Mouse (Mus musculus) heart, postnatal 25 days (tissue): Measurements from ENCODE around the gene Ndufb10. TPM values are rescaled to one million over a fixed set of nuclear protein-coding genes. Genes with fewer than 3 reads are reported as not detected.
A peak's percentile ranks its signal among the peaks of the same experiment; 100 is the strongest.
"Not testable (repeated sequence)": the region's sequence is repeated elsewhere in the genome, so short reads cannot be mapped to it uniquely, and the experiment has no call there.

Source experiments
- DNase-seq: peaks from one replicate; pipeline ENCODE4 v3.0.0; 2022; ENCODE audit warnings: low spot score
- intact Hi-C: fragments of 180-260 bp; cut with DNase I; formaldehyde crosslinking; loops from one replicate; pipeline ENCODE4 v1.15.1; 2025
- total RNA-seq, 2 experiments: library from RNA; stranded (reverse); gene quantifications; 2 replicates each; pipeline ENCODE4 v1.2.3; 2021

Gene Ndufb10
- total RNA-seq, 2 experiments from 2014 or later, result 1,080 to 1,118 TPM

- DNase-seq, result peak; percentile 98
- intact Hi-C loops, result loop anchor here (5.0 to 10.0 kb wide), 2 partner anchors 151 to 538 kb away; partner anchors contain the start of genes Nubp2, Spsb3 and Ube2i
Measured at GRCm38 (mm10) chr17:24736330-24737051, 12.2 kb upstream of the Ndufb10 start, which contains the start of gene Msrb1. TSS of gene Msrb1 (plus strand) at chr17:24736642.

DNA sequence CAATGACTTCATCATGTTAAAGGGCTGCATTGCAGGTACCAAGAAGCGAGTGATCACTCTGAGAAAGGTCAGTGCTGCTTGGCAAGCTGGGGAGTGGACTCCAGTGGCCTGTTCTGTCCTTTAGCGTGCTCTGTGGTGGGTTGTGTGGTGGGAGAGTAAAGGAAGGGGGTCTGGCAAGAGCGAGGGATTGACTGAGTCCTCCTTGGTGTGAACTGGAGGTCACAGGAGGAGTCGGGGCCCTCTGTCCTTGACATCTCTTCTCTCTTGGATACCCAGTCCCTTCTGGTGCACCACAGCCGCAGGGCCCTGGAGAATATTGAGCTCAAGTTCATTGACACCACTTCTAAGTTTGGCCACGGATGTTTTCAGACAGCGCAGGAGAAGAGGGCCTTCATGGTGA is 11.2 kb upstream of the Ndufb10 start:
- intact Hi-C loops, result loop anchor here (5.0 to 10.0 kb wide), 2 partner anchors 152 to 539 kb away; partner anchors contain the start of genes Nubp2, Spsb3 and Ube2i
- DNase-seq, result no peak

GRCm38 (mm10) chr17:24734513-24734912 is 10.2 kb upstream of the Ndufb10 start:
- intact Hi-C loops, result loop anchor here (10.0 kb wide), 1 partner anchor 540 kb away; the partner anchor contains the start of gene Ube2i

GRCm38 (mm10) chr17:24733434-24734050 is 9.3 kb upstream of the Ndufb10 start:
- intact Hi-C loops, result loop anchor here (10.0 kb wide), 1 partner anchor 541 kb away; the partner anchor contains the start of gene Ube2i
- no peak for DNase-seq

More at GRCm38 (mm10) chr17:24734513-24734912, 10.2 kb upstream of the Ndufb10 start:
- no peak for DNase-seq

DNA sequence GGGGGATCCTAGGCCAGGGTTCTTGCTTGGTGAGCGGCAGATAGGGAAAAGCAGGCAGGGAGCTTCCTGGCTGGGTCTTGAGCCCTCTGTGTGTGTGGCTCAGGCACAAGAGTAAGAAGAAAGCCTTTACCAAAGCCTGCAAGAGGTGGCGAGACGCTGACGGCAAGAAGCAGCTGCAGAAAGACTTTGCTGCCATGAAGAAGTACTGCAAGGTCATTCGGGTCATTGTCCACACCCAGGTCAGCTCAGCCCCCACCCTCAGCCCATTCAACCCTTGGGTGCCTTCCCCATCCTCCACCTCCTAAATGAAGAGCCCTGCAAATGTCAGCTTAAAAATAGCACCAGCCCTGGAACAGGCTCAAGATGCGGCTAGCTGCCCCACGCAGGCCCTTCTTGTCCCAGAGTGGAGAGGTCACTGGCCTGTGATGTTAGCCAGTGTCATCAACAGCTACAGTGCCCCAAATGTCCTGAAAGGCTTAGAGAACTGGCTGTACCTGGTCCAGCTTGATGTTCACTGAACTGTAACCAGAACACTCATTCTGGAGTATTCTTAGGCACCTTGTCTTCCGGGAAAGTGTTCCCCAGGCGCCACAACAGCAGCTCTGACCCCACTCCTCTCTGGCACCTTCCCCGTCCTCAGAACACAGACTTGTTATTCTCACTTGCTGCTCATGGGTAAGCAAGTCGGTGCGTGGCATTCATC is 8.1 kb upstream of the Ndufb10 start:
- no peak for DNase-seq
- intact Hi-C loops, result loop anchor here (10.0 kb wide), 1 partner anchor 542 kb away; the partner anchor contains the start of gene Ube2i

GRCm38 (mm10) chr17:24730787-24731186 is 6.5 kb upstream of the Ndufb10 start:
- intact Hi-C loops, result loop anchor here (10.0 kb wide), 1 partner anchor 544 kb away; the partner anchor contains the start of gene Ube2i
- no peak for DNase-seq

DNA sequence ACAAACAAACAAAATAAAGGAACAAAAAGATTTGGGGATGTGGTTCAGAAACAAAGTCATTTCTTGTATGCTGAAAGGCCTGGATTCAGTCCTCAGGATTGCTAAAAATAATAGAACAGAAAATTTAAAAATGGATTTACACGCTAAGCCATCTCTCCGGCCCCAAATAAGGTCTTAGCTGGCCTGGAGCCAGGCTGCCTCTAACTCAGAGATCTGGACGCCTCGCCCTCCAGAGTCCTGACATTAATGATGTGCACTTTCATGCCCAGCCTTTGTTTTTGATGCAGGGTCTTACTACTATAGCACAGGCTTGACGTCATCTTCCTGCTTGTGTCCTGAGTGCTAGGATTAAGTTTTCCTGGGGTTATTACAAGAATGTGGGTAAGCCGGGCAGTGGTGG is 4.8 kb upstream of the Ndufb10 start:
- intact Hi-C loops, result no loop called here
- no peak for DNase-seq

- DNase-seq, result no peak
- intact Hi-C loops, result no loop called here
Measured at GRCm38 (mm10) chr17:24728184-24728583, 3.9 kb upstream of the Ndufb10 start.

- no peak for DNase-seq
- intact Hi-C loops, result no loop called here
Measured at GRCm38 (mm10) chr17:24727618-24728017, 3.3 kb upstream of the Ndufb10 start, which contains the start of gene Rpl3l. TSS of gene Rpl3l (plus strand) at chr17:24727820.

DNA sequence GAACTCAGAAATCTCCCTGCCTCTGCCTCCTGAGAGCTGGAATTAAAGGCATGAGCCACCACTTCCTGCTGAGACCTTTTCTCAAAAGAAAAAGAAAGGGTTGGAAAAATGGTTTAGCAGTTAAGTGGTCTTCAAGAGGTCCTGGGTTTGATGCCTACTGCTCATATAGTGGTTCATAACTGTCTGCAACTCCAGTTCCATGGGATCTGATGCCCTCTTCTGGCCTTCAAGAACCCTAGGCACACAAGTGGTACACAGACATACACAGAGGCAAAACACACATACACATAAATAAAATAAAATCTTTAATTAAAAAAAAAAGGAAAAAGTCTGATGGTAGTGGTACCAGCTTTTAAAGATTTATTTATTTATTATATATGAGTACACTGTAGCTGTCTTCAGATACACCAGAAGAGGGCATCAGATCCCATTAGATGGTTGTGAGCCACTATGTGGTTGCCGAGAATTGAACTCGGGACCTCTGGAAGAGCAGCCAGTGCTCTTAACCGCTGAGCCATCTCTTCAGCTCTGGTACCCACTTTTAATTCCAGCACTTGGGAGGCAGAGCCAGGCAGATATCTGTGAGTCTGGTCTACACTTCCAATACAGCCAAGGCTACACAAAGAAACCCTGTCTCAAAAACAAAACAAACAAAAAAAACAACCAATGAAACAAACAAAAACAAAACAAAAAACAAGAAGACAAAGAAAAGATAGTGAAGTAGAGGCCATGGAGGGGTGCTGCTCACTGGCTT is 1.5 kb upstream of the Ndufb10 start:
- no peak for DNase-seq
- intact Hi-C loops, result no loop called here

- no peak for DNase-seq
- intact Hi-C loops, result no loop called here
Measured at GRCm38 (mm10) chr17:24723881-24724180, 447 bp downstream of the Ndufb10 start.

GRCm38 (mm10) chr17:24723122-24723880 is 977 bp downstream of the Ndufb10 start:
- no peak for DNase-seq
- intact Hi-C loops, result no loop called here

DNA sequence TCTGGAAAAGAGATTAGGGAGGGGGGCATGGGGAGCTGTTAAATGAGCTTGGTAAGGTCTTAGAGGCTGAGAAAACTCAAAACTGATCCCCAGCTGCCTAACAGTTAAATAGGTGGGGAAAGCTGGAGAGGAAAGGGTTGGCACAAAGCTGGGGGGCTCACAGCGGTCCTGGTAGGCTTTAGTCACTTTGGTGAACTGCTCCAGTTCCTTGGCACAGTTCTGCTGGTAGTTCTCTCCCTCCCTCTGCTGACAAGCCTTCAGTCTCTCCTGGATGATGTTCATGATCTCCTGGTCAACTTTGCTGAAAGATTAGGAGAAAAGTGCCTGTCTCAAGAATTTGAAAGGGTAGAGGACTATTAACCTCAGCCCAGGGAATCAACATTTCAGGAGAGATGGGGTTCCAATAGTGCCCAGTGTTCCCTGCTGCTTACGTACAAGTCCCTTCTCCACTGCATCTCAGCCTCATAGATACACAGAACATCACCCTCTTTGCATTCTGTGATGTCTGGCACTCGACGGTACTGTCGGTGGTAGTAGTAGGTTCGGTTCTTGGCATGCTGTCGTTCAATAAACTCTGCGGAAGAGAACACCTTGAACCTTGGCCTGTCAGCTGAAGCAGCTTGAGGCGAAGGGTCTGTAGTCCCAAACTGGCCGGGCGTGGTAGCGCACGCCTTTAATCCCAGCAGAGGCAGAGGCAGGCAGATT is 1.9 kb downstream of the Ndufb10 start:
- no peak for DNase-seq
- intact Hi-C loops, result no loop called here

DNA sequence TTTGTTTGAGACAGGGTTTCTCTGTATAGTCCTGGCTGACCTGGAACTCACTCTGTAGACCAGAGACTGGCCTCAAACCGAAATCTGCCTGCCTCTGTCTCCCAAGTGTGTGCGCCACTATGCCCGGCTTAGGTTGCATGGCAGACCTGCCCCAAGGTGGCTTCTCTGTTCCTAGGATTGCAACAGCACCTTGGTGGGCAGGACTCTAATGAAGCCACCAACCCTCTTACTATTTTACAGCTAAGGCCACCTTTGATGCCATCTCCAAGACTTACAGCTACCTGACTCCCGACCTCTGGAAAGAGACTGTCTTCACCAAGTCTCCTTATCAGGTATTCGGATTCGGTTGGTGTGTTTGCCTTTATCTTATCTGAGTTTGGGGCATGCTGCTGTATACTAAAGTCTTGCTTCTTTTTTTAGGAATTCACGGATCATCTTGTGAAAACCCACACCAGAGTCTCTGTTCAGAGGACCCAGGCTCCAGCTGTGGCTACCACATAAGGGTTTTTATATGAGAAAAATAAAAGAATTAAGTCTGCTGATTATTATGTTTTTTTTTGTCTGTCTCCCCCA is 2.8 kb downstream of the Ndufb10 start:
- intact Hi-C loops, DNase-seq: not testable (repeated sequence)

- DNase-seq, intact Hi-C loops: not testable (repeated sequence)
Measured at GRCm38 (mm10) chr17:24720616-24721015, 3.7 kb downstream of the Ndufb10 start.

GRCm38 (mm10) chr17:24719494-24720222 is 4.6 kb downstream of the Ndufb10 start:
- intact Hi-C loops, result loop anchor here (5.0 kb wide), 1 partner anchor 192 kb away; the partner anchor contains the start of gene Traf7
- DNase-seq, result peak; percentile 97

- DNase-seq, result not testable (repeated sequence)
Measured at GRCm38 (mm10) chr17:24718938-24719337, 5.3 kb downstream of the Ndufb10 start.

More at GRCm38 (mm10) chr17:24718938-24719337, 5.3 kb downstream of the Ndufb10 start:
- intact Hi-C loops, result loop anchor here (5.0 kb wide), 1 partner anchor 192 kb away; the partner anchor contains the start of gene Traf7
